Mouse (Mus musculus) liver, postnatal 0 days (tissue): Measurements from ENCODE around the gene Xlr4b.

Experiments
- CTCF ChIP-seq: sonication (generic); IDR thresholded peaks from 2 replicates; pipeline ENCODE4 v1.5.1; 2016; ENCODE audit warnings: antibody characterized with exemption, low read depth
- EP300 ChIP-seq: IDR thresholded peaks from 2 replicates; pipeline ENCODE4 v1.6.1; 2016; ENCODE audit warnings: antibody characterized with exemption, low read depth, mild to moderate bottlenecking

GRCm38 (mm10) chrX:73227914-73228605 is 13.9 kb downstream of the Xlr4b start, which contains the start of gene F8a:
- TF ChIP-seq CTCF, result no peak
- TF ChIP-seq EP300, result no peak
